Mouse (Mus musculus) liver, adult 2 months (tissue): Measurements from ENCODE around the gene Msx2.

Source experiments
- CTCF ChIP-seq: fragments of 200-500 bp; IDR thresholded peaks from 2 replicates; pipeline ENCODE4 v1.5.1; 2011; ENCODE audit warnings: low read depth, low read length, control low read depth
- POLR2A ChIP-seq: fragments of 200-500 bp; IDR thresholded peaks from 2 replicates; pipeline ENCODE4 v1.6.1; 2011; ENCODE audit warnings: low read length, control low read depth; ENCODE audit not compliant: insufficient read depth; ENCODE audit errors: extremely low read depth

DNA sequence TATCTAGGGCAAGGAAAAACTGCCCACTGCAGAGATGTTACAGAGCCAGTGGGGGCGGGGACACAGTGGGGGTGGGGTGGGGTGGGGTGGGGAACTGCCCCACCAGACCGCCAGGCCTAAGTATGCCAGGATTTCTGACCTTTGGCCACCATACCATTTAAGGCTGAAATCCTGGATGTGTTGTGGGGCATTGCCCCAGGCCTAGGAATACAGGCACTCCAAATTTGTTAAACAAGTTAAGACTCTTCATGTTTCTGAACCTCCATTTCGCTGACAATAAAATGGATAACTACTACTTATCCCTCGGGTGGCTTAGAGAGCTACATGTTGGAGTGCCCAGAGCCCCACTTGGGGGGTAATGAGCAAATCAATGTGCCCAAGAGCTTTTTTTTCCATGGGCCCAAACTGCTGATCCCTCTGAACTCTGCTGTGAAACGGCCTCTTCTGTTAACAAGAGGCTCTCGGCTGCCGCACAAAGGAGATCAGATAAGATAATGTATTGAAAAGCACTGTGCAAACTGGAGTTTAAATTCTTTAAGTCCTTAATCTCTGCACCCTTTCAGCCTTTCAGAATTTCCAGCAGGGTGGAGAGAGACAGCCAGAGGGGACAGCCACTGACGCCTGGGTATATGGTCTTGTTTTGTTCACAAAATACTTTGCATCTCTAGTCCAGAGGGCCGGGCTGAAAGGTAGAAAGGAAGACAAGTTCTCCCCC, 2.3 kb downstream of the Msx2 start:
- TF ChIP-seq POLR2A: no peak
- TF ChIP-seq CTCF: no peak
